Mouse (Mus musculus) layer of hippocampus, adult 11-12 months (tissue): Measurements from ENCODE around the gene Cbfa2t2.
A peak's percentile ranks its signal among the peaks of the same experiment; 100 is the strongest.
"Not testable (repeated sequence)": the region's sequence is repeated elsewhere in the genome, so short reads cannot be mapped to it uniquely, and the experiment has no call there.

Source experiments
- DNase-seq: peaks from one replicate; pipeline ENCODE4 v3.0.0; 2022; ENCODE audit warnings: low spot score

Cbfa2t2 gene

DNA sequence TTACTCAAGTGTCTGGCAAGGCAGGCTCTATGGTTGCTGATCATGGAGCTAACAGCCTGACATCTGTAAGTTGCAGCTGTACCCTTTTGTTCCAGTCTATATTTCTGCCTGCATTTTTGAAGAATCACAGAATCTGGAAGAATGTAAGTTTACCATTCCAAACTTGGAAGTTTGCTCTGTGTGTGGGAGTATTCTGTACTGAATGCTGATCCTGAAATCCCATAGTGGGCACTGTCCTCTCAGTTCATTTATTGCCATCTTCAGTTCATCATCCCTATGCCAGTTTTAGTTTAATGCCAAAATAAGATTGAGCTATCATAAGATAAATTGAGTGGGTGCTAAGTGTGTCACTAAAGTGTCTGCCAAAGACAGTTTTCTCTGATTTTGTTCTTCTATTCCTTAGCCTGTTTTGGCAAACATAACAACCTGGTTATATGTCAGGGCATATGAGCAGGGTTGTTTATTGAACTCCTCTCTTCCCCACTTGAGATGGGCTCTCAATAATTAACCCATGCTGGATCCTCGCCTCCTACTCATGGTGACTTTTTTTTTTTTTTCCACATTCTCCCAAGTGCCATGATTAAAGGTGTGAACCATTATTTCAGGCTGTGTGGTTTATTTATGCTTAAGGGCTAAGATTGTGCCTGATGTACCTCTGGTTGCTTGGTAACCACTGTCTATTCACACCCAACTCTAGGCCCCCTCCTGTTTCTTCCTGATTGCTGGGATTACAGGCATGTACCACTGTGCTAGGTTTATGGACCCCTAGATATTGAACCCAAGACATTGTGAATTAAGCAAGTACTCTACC lies 38.2 kb downstream of the Cbfa2t2 start:
- DNase-seq, result no peak

DNA sequence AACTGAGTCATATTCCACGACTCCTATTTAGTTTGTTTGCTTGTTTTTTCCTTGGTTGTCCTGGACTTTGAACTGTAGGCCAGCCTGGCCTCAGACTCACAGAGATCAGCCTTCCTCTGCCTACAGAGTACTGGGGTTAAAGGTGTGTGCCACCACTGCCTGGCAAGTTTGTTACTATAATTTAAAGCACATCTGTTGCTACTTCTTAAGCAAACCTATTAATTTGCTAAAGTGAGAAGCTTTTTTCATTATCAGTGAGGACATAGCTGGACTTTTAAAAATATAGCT lies 38.7 kb downstream of the Cbfa2t2 start:
- DNase-seq, result no peak

DNA sequence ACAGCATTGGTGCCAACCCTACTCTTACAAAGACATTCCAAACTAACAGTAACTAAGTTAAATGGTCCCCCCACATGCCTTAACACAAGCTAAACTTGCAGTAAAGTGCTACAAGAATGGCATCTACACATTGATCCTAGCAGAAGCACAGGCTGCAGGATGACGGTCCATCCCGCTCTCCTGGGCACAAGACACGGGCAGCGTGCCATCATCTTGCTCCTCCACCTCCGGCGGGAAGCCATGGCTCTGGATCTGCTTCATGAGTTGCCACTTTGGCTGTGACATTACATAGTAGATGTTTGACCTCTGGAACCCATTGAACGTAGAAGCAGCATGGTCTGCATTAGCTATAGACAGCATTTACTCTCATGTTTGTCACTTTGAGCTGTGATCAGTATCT lies 39.6 kb downstream of the Cbfa2t2 start:
- DNase-seq, result no peak

DNA sequence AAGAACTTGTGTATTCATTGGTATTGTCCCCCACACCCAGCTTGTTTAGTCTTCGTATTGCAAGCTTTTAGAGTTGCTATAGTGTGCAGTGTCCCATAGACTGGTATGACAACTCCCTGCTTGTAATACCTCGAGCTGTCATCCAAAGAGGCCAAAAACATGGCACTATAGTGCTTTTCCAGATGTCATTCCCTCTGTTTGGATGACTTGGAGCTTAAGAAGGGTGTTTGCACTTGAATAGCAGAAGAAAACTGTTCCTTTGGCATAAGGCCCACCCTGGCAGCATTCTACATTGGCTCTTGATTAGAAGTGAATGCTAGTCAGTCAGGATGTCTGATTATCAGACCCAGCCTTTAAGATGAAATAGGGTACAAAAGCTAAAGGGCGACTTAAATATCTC lies 40.7 kb downstream of the Cbfa2t2 start:
- peak; percentile 45 for DNase-seq

DNA sequence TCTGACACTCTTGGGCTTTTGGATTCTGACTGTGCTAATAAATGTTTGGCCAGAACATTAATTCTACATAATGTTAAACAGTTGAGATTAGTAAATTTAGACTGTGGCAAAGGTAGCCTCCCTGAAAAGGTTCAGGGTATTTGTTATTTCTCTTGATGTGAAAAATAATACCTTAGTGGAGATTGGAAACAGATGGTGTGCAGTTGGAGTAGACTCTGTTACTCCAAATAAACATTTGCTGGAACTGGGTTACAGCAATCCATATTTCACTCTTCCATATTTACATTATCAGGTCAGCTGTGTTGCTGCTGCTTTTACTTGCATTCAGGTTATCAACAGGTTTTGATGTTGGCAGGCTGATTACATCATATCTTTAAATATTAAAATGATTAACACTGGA lies 55.5 kb downstream of the Cbfa2t2 start:
- no peak for DNase-seq

DNA sequence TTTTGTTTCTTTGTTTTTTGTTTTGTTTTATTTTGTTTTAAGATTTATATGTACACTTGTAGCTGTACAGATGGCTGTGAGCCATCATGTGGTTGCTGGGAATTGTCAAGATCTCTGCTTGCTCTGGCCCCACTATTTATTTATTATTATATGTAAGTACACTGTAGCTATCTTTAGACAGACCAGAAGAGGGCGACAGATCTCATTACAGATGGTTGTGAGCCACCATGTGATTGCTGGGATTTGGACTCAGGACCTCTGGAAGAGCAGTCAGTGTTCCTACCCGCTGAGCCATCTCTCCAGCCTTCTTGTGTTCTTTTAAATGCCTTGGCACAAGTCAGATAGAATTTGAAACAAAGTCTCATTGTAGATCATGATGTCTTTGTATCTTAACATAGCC lies 57.3 kb downstream of the Cbfa2t2 start:
- not testable (repeated sequence) for DNase-seq

DNA sequence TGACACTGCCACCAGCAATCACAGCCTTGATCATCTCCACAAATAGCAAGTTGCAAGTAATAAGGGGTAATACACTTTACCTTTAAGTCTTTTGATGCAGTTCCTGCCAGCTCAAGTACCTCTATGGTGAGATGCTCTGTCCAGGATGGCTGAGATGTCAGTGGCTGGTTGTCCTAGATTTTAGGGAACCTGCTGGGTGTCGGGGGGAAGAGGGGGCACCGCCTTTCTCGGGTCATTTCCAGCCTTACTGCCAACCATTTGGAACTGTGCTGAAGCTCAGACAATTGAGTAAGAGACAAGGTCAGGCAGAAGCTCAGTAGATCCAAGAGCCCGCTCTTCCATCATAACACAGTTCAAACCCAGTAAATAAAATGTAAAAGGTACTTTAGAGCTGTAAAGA lies 58.7 kb downstream of the Cbfa2t2 start:
- no peak for DNase-seq

DNA sequence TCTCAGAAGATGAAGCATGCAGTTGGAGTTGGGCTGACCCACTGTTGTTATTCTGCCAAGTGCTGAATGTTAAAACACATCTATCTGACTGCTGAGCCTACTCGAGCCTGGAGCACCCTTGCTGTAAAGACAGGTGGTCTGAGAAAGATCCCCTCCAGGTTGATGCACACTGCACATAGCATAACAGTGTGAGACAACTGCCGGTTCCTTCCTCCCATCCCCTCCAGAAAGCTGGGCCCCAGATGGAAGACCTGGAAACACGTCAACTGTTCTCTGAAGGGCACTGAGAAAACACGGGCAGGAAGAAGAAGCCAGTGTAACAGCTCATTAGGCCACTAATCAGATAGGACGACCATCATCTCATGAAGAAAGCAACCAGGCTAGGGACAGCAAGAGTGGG lies 62.3 kb downstream of the Cbfa2t2 start:
- DNase-seq, result no peak

DNA sequence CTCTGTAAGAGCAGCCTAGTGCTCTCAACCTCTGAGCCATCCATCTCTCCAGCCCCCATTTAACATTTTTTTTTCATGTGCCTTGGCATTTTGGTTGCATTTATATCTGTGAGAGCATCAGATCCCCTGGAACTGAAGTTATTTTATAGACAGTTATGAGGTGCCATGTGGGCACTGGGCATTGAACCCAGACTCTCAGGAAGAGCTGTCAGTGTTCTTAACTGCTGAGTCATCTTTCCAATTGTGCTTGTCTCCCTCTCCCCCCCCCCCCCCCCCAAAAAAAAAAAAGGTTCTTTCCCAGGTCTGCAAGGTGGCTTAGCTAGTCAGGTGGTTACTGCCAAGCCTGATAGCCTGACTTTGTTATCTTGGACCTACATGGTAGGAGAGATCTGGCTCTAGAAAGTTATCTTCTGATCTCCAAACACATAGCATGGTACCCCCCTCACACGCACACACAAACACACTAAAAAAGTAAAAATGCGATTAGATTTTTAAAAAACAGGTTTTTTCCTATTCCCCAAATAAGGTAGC lies 63.5 kb downstream of the Cbfa2t2 start:
- DNase-seq, result no peak

DNA sequence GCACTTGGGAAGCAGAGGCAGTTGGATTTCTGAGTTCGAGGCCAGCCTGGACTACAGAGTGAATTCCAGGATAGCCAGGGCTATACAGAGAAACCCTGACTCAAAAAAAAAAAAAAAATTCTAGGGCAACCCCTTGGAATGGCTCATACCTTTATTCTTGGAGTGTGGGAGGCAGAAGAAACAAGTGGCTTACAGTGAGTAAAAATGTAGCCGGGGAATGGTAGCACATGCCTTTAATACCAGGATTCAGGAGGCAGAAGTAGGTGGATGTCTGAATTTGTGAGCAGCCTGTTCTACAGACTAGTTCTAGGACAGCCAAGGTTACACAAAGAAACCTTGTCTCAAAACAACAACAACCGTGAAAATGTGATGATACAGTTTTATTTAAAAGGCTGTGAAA lies 64.5 kb downstream of the Cbfa2t2 start:
- DNase-seq, result no peak

DNA sequence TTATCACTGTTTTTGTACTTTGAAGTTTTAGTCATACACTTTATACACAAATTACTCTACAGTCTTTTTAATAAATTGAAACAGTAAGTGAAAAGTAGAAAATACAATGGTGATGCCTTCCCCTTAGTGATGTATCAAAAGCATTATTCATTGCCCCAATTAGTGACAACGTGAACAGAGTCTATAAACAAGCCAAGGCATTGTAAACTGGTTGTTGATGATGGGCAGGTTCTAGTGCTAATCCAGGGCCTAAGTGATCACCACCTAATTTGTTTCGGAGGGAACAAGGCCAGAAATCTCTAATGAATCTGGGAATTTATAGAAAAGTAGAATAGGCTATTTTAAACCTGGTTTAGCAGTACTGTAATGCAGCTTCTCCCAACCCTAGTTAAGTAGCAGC lies 70.8 kb downstream of the Cbfa2t2 start:
- DNase-seq, result no peak

DNA sequence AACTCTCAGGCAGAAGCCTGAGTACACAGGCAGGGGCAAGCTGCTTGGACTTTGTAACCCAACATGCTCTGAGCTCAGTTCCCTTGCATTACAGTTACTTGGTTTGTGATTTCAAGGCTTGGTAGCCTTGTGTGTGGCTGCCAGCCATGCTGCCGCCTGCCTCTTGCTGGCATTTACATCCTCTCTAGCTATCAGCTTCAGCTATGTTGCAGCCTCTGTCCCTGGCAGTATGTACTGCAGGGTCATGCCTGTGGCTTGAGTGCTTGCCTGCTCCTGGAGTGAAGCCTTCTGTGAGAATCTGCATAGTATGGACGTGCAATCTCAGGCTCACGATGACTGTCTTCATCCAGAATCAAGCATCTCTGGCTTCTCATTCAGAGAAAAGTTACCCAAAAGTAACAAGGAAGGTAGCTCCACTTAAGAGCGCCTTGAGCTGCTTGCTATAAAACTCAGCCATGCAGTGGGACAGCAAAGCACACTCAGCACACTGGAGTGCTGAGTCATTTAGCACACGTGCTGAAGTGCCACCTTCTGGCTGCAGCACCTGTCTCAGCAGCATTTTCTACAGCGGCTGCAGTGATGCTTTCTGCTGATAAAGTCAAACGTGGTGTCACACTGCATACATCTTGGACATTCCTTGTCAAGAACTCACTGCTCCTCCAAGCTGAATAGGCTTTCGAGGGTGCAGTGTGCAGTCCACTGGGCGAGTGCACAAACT lies 71.4 kb downstream of the Cbfa2t2 start:
- DNase-seq, result peak; percentile 14

DNA sequence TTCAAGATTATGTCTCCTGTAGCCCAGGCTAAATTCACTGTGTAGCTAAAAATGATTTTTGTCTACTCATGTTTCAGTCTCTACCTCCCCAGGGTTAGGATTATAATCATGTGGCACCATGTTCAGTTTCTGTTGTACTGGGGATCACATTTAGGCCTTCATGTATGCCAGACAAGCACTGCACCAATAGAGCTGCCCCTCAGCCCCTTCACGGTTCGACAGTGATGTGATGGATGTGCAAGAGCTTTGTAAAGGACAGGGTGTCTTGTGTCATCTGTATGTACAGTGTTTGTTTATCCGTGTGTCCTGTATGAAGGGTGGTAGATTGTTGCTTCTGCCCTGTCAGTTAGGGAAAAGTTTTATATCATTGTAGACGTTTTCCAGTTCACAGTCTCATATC lies 72.2 kb downstream of the Cbfa2t2 start:
- DNase-seq, result no peak

DNA sequence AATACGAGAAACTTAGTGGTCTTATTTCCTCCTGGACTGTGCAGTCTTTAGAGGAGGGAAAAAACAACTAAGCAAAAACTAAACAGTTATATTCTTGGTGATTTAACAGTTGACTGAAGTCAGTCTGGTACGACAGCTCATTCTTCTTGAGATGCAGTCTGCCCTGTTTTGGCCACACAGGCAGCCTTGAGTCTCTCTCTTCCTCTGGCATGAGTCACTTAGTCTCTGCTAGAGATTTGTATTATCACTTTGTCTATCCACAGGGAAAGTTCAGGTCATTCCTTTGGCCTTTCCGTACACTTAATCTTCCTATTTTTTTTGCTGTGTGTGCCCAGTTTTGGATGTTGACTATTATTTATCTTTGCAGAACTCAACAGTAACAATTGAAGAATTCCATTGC lies 73.9 kb downstream of the Cbfa2t2 start:
- no peak for DNase-seq

DNA sequence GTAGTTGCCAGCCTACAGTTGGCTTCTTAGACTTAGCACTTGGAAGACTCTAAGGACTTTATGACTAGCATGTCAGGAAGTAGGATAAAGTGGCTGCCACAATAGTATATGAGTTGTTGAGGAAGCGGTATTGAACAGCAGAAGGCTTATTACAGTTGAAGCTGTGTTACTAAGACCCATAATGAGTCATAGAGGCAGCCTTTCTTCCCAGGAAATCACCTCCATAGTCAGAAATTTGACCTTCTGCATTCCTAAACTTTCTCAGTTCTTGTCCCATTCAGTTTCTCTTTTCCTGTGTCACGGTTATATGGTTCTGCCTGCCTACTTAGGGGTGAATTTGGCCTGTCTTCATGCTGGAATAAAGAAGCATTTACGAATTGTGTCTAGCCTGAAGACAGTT lies 80.7 kb downstream of the Cbfa2t2 start:
- DNase-seq, result no peak

DNA sequence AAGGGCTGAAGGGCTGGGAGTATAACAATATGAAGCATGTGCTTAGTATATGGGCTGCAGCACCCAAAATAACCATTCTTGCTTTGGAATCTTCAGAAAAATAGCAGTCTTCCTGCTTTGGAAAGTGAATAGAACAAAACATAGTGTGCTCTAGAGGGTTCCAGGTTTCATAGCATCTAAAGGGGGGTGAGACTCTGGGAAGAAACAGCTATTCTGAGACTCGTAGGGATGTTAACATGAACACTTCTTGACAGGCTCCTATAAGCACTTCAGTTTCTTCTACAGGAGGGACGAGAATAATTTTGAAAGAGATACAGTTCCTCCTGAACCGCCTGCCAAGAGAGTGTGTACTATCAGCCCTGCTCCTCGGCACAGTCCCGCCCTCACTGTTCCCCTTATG lies 81.1 kb downstream of the Cbfa2t2 start:
- no peak for DNase-seq

DNA sequence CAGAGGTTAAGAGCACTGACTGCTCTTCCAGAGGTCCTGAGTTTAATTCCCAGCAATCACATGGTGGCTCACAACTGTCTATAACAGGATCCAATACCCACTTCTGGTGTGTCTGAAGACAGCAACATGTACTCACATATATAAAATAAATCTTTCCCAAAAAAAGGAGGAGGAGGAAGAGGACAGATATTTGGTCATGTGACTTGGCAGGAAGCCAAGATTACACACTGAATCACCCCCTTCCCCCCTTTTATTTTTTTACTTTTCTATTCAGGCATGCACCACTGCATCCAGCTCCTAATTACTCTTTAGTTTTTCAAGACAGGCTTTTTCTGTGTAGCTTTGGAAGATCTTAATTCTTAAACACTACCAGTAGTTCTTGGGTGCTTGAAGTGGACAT lies 85.2 kb downstream of the Cbfa2t2 start:
- no peak for DNase-seq

DNA sequence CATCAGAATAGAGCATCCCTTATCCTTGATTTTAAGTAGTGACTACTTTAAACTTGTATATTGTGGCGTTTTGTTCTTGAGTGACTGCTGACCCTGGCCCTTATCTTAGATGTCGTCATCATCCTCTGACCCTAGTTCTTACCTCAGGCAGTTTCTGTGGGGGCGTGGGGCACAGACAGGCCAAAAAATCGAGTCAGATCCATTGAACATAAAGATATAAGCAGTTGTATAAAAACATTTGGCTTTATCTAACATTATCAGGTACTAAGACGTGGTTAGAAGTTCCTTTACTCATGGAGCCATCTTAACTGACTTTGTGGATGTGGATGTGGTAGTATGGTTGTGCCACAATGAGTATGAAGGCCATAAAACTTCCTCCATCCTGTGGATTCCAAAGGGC lies 86.1 kb downstream of the Cbfa2t2 start:
- no peak for DNase-seq

DNA sequence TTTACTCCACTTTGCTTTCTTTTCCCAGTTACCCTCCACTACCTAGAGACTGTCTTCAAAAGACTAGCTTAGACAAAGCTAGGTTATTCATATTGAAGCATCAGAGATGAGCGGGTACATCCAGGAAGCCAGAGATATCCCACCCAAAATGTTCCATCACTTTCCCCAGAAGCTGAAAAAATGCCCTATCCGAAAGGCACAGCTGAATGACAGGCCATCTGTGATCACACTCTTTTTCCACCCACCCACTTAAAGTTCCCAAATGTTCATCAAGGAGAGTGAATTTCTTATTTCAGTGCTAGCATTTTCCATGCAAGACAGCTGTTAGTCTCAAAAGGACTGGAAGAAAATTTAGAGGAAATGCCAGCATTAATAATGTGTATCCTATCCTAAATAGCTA lies 89.0 kb downstream of the Cbfa2t2 start:
- DNase-seq, result peak; percentile 40

DNA sequence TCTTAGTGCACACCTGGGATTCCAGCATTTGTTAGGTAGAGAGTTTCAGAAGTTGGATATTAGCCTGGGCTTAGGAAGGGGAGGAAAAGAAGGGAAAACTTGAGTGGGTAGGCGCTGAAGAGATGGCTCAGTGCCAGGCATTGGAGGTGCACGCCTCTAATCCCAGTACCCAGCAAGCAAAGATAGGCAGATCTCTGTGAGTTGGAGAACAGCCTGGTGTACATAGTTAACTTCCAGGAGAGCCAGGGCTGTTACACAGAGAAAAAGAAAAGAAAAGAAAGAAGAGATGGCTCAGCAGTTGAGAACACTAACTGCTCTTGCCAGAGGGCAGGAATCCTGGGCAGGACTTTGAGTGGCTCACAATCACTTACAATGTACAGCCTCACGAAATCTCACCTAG lies 90.2 kb downstream of the Cbfa2t2 start:
- DNase-seq, result no peak

DNA sequence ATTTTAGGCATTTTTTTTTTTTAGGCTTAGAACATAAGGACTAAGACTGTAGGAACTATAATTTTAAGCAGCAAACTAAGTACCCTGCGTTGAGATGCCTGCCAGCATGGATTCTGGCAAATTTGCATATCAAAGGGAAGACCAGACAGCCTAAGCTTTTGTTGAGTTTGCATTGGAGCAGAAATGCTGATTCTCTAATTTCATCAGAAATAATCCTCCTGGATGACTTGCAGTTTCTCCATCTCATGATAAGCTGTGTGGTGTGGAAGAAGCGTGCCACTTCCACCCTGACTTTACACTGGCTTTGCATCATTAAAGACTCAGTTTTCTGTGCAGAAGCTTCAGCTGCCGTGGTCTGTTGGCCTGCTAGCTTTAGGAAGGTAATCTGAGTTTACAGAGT lies 96.6 kb downstream of the Cbfa2t2 start:
- no peak for DNase-seq

DNA sequence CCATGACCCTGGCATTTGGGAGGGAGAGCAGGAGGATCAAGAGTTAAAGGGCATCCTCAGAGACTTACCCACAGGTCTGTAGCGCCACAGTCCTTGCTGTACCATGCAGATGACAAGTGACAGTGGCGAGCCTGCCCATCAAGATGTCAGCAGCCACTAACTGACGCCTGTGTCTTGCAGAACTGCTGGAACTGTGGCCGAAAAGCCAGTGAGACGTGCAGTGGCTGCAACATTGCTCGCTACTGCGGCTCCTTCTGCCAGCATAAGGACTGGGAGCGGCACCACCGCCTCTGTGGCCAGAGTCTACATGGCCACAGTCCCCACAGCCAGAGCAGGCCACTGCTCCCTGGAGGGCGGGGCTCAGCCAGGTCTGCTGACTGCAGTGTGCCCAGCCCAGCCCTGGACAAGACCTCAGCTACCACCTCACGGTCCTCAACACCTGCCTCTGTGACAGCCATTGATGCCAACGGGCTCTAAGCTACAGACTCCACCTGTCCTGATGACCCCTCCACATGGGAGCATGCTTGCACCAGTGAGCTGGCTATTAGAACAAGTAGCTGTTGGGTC lies 98.5 kb downstream of the Cbfa2t2 start:
- DNase-seq, result no peak

DNA sequence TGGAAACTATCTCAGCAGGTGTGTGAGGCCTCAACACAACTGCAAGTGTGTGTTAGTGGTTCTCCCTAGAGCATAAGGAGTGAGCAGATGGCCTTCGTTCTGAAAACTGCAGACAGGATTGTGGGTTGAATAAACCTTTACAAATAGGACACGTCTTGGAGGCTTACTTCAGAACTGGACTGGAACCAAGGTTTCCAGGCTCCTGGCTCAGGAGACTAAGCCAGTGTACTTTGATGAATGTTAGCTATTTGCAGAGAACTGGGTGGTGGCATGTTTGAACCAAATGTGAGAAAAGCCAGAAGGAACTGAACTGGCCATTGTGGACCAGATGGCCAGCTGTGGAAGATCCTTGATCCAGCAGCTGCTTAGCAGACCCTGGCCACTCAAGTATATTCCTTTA lies 102.0 kb downstream of the Cbfa2t2 start:
- peak; percentile 66 for DNase-seq
